Mouse (Mus musculus): Measurements from ENCODE around the gene Taar7b.
A peak's percentile ranks its signal among the peaks of the same experiment; 100 is the strongest.

Taar7b gene

DNA sequence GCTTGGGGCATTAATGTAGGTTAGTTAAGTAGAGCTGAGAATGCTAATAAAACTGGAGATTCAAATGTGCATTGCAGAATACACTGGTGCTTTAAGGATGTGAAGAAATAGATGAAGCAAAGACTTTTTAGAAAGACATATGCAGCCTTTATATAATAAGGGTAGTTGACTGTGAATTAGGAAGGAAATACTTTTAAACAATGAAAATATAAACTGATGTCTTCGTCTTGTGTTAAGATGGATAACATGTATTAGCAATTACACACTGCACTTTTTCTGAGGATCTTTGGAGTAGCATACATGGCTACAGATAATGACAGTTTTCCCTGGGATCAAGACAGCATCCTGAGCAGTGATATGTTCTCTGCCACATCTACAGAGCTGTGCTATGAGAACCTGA, at the start of gene Taar7b:
Taar7b (plus strand) TSS at position 301 of the 400 bp plus-strand sequence.
- no peak for DNase-seq

DNA sequence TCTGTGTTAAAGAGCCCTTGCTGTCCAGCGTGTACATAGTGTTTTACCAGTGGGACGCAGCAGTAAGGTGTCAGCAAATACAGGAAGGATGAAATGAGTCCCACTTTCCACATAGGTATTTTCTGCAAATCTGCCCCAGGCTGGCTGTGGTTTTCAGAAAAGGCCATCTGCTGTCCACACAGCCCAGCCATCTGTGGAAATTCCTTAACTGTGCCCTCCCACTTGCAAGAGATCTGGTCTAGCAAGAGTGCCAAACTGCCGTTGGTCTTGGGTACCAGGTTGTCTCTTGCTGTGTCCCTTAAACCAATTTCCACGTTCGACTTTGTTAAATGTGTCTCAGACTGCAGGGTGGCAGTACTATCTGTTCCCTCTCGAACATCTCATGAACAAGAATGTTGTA, 48.0 kb upstream of the Taar7b start:
- DNase-seq, result no peak

DNA sequence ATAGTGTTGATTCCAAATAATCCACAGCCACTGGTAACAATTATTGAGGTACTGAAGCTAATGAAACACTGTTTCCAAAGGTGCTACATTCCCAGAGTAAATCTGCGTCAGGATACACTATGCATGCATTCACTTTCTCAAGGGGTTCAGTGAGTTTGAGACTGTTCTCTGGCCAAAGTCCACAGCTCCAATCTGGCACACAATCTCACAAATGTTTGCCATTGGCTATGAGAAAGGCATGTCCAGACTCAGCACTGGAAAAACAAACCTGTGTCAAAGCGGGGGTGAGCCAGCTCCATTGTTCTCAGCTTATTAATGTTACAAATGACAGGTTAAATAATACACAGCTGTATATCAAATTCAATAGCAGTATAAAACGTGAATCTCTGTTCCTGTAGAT, 40.7 kb upstream of the Taar7b start:
- DNase-seq, result no peak

DNA sequence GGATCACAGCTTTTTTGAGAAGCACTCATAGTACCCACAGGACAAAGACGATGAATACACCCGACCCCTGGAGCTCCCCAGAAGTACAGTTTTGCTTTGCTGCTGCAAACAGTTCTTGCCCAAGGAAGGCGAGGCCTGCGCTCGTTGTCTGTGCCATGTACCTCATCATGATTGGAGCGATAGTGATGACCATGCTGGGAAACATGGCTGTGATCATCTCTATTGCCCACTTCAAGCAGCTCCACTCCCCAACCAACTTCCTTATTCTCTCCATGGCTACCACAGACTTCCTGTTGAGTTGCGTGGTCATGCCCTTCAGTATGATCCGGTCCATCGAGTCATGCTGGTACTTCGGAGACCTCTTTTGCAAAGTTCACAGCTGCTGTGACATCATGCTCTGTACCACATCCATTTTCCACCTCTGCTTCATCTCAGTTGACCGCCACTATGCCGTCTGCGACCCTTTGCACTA, 39.3 kb upstream of the Taar7b start, which contains the start of gene Taar4:
Taar4 (plus strand) TSS at position 51 of the 472 bp plus-strand sequence.
- DNase-seq, result no peak

DNA sequence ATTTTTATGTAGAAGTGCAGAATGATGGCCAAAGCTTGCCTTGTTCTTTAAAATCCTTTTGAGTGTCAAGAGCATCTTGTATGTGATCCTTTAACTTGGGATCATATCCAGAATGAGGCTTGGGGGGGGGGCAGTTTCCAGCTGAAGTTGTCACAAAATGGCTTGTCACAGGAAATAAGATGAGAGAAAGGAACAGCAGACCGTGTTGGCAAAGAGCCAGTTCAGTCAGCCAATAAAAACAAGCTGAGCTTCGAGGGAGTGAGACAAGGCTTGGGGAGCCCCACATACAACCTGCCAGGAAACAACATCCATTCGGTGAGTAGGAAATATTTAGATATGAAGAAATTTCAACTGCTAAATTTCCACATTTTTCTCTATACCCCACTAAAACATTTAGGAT, 36.3 kb upstream of the Taar7b start:
- DNase-seq, result no peak

DNA sequence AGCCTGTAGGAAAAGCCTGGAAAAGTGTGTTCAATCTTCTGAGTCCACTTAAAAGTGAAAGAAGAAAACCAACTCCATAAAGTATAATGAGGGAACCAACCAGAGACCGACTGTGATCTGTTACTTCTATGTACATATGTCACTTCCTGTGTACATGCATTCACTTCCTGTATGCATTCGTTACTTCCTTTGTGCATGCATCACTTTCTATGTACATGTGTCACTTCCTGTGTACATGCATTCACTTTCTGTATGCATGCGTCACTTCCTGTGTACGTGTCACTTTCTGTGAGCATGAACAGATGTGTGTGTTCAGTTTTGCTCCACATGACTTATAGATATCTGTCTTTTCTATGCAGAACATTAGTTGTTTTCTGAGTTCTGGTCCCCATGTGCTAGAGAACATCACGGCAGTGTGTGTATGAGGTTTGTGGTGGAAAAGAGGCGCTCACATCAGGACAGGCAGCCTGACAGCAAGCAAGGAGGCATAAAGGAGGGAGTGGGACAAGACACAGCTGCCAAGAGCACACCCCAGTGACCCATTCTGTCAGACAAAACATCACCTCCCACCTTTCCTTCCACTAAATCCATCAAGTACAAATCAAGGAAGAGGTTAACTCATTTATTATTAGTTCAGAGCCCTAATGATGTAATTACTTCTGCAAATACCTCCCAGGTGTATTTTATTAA, 34.7 kb upstream of the Taar7b start:
- DNase-seq, result no peak

DNA sequence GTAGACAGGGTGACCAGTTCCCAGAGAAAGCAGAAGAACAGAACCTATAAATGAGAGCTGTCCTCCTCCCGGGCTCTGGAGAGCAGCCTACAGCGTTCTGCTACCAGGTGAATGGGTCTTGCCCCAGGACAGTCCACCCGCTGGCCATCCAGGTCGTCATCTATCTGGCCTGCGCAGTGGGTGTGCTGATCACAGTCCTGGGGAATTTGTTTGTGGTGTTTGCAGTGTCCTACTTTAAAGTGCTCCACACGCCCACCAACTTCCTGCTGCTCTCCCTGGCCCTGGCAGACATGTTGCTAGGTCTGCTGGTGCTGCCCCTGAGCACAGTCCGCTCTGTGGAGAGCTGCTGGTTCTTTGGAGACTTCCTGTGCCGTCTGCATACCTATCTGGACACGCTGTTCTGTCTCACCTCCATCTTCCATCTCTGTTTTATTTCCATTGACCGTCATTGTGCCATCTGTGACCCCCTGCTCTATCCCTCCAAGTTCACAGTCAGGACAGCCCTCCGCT, 29.0 kb upstream of the Taar7b start, which contains the start of gene Taar5:
Taar5 (plus strand) TSS at position 51 of the 510 bp plus-strand sequence.
- no peak for DNase-seq

DNA sequence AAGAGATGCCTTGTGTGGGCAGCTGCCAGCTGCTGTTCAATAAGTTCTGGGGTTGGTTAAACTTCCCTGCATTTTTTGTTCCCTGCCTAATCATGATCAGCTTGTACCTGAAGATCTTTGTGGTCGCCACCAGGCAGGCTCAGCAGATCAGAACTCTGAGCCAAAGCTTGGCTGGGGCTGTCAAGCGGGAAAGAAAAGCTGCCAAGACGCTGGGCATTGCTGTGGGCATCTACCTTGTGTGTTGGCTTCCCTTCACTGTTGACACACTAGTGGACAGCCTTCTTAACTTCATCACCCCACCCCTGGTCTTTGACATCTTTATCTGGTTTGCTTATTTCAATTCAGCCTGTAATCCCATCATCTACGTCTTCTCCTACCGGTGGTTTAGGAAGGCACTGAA, 28.5 kb upstream of the Taar7b start:
- no peak for DNase-seq

DNA sequence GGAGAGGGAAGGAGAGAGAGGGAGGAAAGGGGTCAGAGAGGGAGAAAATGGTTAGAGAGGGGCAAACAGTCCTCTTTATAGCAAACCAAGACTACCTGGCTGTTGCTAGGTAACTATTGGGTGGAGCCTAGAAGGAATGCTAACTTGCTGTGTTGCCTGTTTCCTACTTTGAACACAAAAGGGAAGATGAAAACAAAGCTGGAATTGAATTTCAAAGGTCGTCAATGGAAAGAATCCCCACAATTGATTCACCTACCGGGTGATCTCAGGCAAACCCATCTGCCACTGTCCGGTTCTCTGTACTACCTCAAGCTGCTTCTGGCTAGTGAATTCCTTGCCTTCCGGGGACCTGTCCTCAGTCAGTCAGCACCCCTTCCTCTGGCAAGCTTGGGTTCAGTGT, 21.8 kb upstream of the Taar7b start:
- DNase-seq, result no peak

DNA sequence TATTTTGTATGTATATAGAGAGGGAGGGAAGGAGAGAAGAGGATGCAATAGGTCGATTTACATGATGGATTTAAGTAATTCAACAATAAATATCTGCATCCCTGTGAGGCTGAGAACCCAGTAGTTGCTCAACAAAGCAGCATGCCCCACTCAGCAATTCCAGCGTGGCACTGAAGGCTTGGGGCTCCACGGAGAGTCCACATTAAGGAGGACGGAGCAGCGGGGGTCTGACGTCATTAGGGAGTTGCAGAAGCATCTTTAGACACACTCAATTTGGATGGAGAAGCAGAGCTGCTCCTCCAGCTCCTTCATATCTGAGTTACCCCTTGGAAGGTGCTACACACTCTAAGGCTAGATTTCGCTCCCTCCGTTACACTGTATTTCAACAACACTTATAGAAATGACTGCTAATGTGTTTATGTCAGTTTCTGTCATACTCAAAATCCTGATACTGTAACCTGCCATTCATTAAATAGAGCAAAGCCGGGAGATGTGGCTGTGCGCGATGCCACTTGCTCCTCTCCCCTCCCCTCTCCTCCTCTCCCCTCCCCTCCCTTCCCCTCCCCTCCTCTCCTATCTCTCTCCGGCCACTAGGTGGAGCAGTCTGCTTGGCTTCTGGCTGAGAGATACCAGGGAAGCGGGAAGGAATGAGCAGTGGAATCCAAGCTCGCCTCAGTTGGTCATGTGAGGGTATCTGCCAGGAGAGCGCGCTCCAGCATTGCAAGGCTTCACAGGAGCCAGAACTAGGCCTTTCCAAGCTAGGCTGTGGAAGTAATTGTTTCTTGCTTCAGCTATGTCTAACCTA, 20.6 kb upstream of the Taar7b start:
- DNase-seq, result peak; percentile 67

DNA sequence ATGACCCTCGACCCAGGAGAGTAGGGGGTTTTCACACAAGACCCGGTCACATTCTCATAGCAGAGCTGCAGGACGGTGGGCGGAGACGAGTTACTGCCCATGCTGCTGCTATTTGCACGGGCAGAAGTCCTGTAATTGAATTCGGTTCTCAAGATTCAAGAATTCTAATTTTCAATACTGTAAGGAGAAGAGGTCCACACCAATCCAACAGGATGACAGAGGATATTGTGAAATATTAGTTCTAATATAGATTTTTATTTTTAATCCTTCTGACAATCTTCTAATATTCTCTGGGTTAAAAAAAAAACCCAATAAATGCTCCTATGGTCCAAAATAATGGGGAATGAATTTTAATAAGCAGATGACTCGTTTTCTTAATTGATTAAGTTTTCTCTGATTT, 14.2 kb upstream of the Taar7b start, which contains the start of gene Taar6:
Taar6 (minus strand) TSS at position 101 of the 400 bp plus-strand sequence.
- DNase-seq, result no peak

DNA sequence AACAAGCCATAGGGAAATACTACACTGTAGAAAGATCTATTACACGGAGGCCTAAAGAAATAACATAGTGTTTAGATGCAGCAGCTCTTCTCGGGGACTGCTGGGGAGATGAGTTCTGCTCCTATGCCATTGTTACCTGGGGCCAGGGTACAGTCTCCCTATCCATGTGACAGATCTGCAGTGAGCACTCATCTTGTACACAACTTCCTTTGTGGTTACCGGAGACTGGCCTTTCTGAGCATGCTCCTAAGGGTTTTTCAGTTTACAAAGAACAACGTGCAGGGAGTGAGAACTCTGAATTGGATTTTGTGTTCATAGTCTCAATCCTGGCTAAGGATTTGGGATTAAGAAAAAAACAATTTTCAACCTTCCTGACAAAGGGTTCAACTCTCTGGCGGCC, 13.3 kb upstream of the Taar7b start:
- no peak for DNase-seq

DNA sequence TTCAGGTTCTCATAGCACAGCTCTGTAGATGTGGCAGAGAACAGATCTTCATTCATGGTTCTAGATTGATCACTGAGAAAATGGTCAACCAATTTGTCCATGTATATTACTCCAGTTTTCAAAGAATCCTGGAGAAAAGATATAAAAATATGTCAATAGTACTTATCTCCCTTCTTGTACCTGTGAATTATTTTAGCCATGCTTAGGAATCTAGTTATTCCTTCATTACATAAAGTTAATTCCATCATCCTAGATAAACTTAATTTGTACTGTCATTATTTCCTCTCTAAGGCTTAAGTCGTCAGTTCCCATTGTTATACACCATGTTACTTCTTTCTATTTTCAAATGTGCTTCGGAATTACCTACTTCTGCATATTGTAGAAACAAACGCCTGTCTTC, 6.4 kb upstream of the Taar7b start, which contains the start of gene Taar7a:
Taar7a (minus strand) TSS at position 101 of the 400 bp plus-strand sequence.
- DNase-seq, result no peak

DNA sequence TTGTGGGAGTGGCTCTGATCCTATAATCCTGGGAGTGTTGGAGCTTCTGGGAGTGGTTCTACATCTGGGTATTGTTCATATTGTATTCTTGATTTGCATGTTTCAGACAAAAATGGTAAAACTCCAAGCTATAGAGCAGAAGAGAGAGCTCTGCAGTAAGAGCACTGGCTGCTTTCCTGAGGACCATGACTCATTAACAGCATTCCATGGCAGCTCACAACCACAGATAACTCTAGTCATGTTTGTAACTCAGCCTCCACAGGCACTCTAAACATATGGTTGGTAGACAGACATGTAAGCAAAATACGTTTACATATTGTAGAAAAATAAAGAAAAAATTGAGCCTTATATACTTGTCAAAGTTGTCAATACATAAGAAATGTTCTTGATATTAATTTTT, 6.7 kb downstream of the Taar7b start:
- no peak for DNase-seq

DNA sequence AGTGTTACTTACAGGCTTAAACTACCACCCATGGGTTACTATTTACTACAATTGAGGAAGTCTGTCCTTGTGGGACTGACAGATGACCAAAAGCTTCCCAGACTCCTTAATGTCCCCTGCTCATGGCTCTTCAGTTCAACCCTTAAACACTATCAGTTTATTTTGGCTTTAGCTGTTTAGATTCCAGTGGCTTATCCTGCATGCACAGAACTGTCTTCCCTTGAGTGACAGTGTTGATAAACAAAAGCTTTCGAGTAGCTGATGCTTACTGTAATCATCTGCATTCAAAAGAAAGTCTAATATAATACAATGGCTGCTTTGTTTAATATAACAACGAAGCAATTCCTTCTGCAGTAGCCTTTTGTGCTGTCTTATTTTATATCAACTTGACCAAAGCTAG, 7.3 kb downstream of the Taar7b start:
- no peak for DNase-seq

DNA sequence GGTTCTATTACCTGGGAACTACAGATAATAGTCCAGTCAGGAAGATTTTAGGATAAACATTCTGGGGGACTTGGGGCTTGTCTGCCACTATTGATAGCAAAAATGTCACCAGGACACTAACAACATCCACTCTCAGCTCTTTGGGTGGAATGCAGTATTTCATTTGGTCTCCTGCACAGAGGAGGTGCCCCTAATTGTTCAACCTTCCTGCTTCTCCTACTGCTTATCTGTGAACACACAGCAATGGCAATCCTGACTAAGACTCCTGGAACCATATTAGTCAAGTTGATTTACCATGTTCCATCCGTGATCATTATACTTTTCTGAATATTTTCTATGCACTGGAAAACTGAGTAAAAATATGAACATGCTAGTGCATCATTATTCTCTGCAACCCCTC, 8.4 kb downstream of the Taar7b start:
- DNase-seq, result no peak

DNA sequence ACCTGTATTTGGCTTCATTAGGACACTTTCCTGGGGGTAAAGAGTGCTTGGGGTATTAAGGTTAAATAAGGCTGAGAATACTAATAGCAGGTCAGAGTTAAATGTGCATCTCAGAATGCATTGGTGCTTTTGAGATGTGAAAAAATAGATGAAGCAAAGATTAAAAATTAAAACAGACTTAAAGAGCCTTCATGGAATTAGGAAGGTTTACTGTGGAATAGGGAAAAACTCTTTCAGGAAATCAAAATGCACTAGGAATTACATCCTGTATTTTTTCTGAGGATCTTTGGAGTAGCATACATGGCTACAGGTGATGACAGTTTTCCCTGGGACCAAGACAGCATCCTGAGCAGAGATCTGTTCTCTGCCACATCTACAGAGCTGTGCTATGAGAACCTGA, 27.2 kb downstream of the Taar7b start, which contains the start of gene Taar7d:
Taar7d (plus strand) TSS at position 301 of the 400 bp plus-strand sequence.
- no peak for DNase-seq

DNA sequence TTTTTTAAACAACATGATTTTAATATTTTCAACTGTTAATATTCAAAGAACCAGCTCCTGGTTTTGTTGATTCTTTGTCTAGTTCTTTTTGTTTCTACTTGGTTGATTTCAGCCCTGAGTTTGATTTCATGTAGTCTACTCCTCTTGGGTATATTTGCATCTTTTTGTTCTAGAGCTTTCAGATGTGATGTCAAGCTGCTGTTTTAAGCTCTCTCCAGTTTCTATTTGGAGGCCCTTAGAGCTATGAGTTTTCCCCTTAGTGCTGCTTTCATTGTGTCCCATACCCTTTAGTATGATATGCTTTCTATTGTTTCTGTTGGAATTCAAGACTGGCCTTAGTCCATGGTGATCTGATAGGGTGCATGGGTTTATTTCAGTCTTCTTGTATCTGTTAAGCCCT, 31.6 kb downstream of the Taar7b start:
- no peak for DNase-seq

DNA sequence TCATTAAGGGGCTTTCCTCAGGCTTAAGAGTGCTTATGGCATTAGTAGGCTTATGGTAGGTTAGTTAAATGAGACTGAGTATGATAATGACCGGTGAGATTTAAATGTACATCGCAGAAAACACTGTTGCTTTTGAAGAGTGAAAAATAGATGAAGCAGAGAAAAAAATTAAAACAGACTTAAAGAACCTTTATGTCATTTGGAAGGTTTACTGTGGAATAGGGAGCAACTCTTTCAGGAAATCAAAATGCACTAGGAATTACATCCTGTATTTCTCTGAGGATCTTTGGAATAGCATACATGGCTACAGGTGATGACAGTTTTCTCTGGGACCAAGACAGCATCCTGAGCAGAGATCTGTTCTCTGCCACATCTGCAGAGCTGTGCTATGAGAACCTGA, 37.6 kb downstream of the Taar7b start, which contains the start of gene Taar7e:
Taar7e (plus strand) TSS at position 301 of the 400 bp plus-strand sequence.
- no peak for DNase-seq

DNA sequence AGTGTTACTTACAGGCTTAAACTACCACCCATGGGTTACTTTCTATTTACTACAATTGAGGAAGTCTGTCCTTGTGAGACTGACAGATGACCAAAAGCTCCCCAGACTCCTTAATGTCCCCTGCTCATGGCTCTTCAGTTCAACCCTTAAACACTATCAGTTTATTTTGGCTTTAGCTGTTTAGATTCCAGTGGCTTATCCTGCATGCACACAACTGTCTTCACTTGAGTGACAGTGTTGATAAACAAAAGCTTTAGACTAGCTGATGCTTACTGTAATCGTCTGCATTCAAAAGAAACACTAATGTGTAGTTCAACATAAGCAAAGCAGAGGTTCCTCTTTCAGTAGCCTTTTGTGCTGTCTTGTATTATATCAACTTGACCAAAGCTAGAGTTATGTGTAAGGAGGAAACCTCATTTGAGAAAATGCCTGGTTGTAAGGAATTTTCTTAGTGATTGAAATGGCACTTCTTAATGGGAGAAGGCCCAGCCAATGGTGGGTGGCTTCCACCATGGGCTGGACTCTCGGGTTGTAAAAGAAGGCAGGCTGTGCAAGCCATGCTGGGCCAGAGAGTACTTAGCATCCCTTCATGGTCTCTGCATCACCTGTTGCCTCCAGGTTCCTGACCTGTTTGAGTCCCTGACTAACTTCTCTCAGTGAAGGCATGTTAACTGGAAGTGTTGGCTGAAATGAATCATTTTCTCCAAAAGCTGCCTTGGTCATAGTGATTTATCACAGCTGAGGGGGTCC, 40.6 kb downstream of the Taar7b start:
- DNase-seq, result no peak

DNA sequence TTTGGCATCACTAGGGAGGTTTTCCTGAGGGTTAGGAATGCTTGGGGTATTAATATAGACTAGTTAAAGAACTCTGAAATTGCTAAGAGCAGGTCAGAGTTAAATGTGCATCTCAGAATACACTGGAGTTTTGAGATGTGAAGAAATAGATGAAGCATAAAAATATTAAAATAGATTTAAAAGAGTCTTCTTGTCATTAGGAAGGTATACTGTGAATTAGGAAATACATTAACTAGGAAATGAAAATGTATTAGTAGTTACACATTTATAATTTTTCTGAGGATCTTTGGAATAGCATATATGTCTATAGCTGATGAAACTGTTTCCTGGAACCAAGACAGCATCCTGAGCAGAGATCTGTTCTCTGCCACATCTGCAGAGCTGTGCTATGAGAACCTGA, 49.5 kb downstream of the Taar7b start, which contains the start of gene Taar7f:
Taar7f (plus strand) TSS at position 301 of the 400 bp plus-strand sequence.
- DNase-seq, result no peak
